Mouse (Mus musculus) kidney, adult 11 months (tissue): Measurements from ENCODE around the gene Galns.

Experiments used
- DNase-seq: peaks from one replicate; pipeline ENCODE4 v3.0.0; 2022

Gene Galns

DNA sequence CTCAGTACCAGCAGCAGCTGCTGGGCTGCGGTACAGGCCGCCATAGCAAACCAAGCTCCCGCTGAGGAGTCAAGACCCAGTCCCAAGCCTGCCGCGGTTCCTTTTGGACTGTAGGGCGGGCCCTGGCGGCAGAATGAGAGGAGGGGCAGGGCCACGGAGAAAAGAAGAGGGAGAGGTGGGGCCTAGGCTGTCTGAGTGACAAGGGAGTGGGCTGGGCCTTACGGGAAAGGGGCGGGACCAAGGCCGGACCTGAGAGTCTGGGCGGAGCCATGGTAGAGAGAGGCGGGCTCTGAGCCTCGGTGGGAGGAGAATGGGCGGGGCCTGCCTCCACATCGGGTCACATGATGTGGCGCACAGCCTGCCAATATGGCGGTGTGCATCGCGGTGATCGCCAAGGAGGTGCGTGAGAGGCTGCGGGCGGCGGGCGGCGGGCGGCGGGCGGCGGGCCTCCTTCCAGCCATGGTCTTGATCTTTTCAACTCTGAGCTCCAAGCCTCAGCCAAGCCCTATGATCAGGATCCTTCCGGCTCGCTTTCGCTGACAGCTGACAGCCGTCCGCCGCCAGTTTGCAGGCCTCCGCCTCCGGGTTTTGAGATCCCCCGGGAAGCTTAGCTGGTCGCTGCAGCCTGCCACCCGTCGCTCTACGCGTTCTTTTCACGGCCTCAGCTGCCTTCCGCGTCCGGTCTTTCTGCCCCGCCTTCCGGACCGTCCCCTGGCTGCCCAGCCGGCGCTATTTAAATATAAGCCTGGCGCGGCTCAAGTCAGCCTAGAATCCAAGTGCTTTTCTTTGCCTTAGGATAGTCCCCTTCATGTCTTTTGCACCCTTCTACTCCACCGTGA is at the start of gene Galns, which contains the start of gene Trappc2l:
Gene Galns, minus strand, starts transcription at position 169 of the 839 bp plus-strand sequence.
Gene Trappc2l, plus strand, starts transcription at position 346 of the 839 bp plus-strand sequence.
- DNase-seq: peak; percentile 96

- no peak for DNase-seq
These were observed 48.8 kb upstream of the Galns start for GRCm38 (mm10) chr8:122660022-122660421.

DNA sequence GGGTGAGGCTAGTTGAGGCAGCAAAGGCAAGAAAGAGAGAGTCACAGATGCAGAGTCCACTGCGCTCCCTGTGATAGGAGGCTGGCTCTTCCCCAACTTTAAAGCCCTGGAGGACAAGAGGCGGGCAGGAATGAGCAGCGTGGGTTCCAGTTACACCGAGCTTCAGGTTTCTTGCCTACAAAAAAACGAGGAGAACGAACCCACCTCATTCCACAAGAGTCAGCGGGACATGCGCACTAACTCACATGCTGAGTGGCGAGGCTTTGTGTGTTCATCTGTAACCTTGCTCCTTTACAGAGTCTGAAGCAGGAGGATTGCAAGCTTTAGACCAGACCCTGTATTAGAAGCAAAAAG is 47.5 kb upstream of the Galns start:
- no peak for DNase-seq

GRCm38 (mm10) chr8:122658149-122658806 is 47.0 kb upstream of the Galns start:
- DNase-seq: no peak

DNA sequence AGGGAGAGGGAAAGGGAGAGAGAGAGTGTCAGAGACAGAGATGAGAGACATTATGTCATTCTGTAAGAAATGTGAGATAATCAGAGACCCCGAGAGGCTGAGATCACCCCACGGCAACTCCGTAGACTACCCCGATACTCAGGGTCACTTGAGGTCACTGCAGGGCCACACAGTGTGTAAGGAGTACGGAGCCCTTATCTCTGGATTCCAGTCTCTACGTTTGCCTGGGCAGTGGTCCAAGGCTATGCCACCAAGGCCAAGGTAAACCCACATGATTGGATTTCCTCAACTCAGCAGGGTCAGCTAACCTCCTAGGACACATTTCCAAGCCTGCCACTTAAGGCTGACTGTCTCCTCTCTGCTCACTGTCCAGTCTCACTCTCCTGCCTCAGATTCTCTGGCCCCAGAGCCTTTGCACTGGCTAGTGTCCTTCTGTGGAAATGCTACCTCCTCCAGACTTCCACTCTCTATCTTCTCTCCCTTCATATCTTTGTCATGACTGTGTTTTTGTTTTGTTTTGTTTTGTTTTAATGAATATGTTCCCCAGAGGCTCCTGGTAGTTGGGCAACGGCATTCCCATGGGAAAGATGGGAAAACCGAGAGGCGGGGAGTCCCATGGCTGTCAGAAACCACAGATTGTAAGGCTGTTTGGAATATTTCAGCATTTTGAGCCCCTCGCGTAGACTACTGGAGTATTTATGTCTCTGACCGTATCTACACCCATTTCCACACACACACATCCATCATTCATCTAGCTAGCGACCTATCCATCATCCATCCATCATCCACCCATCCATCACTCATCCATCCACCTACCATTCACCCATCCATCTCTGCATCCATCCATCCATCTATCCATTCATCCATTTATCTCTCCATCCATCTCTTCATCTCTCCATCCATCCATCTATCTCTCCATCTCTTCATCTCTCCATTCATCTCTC is 45.1 kb upstream of the Galns start:
- DNase-seq: no peak

GRCm38 (mm10) chr8:122654768-122655167 is 43.5 kb upstream of the Galns start:
- DNase-seq: peak; percentile 81

- no peak for DNase-seq
These were observed 41.4 kb upstream of the Galns start for GRCm38 (mm10) chr8:122652643-122653042.

GRCm38 (mm10) chr8:122651326-122651921 is 40.2 kb upstream of the Galns start:
- no peak for DNase-seq

DNA sequence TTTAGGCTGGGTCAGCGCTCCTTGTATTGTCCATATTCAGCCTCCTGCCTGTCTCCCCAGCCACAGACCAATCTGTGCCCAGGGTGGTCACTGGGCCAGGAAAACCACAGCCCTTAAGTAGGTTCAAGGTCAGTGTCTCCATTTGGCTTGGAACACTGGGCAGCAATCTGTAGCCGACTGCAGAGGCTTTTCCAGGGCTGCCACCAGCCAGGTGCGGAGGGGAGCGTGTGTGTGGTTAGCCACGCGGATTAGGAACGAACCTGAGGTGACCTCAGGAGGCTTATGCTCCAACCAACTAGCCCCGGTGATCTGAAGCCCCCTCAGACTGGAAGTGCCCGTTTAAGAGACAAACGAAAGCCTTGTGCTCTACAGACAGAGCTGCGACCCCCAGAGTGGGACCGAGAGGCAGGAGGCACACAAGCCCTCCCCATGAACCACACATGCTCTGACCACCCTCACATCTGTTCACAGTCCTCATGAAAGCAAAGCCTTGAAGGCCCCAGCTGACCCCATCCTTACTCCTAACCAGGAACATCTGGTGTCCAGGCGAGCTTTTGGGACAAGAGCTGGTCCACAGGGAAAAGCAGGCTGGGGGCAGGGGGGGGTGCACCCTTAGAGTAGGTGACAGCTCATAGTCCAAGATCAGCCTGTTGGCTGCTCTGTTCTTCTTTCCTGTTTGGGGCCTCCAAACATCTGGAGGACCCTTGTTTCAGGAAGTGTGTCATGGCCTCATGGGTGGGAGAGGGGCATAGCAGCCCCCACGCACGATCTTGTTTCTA is 37.1 kb upstream of the Galns start:
- no peak for DNase-seq

- no peak for DNase-seq
These were observed 35.1 kb upstream of the Galns start for GRCm38 (mm10) chr8:122646337-122646736.

- no peak for DNase-seq
These were observed 33.1 kb upstream of the Galns start for GRCm38 (mm10) chr8:122644175-122644954.

DNA sequence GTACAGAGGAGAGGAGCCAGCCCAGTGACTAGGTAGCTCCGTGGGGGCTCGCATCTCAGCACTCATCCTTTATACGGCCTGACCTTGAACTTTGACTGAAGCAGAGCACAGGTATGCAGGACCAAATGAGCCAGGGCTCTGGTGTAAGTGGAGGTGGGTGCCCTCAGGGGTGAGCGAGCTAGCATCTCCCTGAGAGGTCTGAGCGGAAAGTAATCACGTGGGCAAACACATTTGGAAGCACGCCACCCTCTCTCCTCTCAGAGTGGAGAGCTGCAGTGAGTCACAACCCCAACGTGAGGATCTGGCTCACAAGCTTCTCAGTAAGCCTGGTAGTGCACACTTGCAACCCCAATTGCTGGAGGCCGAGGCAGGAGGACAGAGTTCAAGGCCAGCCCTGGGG is 30.8 kb upstream of the Galns start:
- DNase-seq: no peak

- no peak for DNase-seq
These were observed 30.1 kb upstream of the Galns start for GRCm38 (mm10) chr8:122641406-122641805.

DNA sequence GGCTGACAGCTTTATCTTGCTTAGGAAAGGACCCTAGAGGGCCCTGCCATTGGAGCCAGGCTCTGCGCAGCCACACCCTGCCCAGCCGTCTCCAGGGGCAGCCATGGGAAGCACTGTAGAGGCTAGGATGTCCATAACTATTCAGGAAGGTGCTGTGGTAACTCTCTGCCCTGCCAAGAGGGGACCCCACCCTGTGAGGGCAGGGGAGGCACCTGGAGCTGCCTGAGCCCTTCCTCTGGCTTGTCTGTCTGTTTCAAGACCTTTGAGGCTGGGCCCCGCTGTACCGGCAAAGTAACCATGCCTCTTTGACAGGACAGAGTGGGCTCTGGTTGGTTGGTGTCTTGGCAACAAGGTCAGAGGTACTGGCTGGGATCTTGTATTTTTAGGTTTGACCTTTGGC is 29.6 kb upstream of the Galns start:
- no peak for DNase-seq

- DNase-seq: peak; percentile 61
These were observed 28.4 kb upstream of the Galns start for GRCm38 (mm10) chr8:122639521-122640248.

GRCm38 (mm10) chr8:122638601-122639000 is 27.3 kb upstream of the Galns start:
- no peak for DNase-seq

DNA sequence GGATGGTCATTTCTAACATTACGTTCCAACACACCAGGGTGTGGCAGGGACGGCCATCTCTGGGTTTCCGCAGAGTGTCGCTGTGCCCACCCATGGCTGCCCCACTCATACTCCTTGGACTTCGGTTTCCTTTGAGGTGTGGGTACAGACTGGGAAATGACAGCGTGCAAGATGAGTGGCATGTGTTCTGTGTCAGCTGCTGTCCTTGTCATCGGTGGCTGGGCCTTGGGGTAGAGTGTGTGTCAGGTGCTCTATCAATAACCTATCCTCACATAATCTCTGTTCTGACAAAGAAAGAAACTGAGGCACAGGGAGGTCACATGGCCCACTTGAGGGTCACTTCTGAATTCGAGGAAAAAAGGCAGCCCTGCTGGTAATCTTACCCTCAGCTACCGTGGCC is 26.0 kb upstream of the Galns start:
- DNase-seq: no peak

DNA sequence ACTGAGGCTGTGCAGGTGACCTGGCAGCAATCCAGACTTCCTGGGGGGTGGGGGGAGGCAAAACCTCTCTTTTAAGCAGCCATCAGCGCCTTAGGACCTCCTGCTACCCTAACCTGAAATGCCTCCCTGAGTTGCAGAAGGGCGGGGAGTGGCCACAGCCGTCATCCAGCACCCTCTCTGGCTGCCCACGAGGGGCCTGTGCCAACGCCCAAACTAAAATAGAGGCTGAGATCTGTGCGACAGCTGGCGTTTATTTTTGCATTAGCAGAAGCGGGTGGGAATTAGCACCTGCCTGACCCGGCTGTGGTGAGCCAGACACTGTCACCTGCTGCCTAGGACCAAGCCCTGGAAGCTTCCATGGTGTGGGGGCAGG is 25.5 kb upstream of the Galns start:
- DNase-seq: no peak

DNA sequence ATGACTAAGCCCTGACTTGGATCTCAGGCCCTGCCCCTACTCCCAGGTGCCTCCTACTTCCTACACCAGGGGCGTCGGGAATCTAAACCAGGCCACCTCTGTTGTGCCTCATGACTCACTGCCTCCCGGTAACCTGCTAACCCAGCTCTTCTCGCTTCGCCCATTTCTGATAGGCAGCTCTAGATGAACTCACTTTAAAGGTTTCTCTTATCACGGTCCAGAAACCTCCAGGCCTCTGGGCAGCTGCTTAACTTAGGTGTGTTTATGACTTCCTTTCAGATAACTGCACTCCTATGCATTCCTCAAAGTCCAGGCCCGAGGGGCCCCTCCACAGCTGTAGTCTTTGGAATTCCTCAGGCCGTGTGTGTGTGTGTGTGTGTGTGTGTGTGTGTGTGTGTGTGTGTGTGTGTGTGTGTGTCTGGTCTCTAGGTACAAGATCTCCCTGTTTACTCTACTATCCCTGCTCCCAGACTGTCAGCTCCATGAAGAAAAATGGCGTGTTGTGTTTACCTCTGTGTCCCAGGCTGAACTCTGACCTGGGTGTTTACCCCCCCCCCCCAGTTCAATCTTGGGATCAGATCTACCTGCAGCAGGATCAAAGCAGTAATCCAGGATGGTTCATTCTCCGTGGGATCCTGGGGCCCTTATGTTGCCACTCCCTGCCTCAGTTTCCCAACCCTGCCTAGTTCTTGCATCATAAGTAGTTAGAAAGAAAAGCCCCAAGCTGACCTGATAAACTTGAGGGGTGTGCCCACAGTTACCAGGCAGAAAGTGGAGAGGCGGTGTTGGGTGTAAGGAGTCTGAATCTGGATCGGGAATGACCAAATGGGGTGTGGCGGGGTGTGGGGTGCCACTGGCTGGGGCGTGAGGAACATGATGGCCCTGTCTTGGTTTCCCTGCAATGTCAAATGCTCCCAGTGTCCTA is 24.9 kb upstream of the Galns start:
- no peak for DNase-seq
